Mouse (Mus musculus) urinary bladder, postnatal 10 days (tissue): ENCODE measurements around the gene Pafah1b3.

Experiments used
- DNase-seq: peaks from one replicate; pipeline ENCODE4 v3.0.0; 2022; ENCODE audit warnings: low spot score

The Pafah1b3 gene

DNA sequence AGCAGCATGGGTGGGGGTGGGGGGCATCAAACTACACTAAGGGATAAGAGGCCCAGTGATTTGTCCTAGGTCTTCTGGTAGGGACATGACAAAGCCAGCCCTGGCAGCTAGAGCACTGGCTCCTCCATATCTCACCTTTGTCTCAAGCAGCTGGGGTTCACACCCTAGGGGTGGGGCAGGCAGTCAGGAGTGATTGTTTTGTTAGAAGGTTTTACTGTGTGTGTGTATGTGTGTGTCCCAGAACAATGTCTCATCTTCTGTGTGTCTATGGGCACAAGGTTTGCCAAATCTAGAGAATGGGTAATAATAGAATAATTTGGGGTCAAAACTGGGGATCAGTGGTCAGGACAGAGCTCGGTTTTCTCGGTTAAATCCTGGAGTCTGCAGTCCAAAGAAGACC, 7.7 kb upstream of the Pafah1b3 start:
- no peak for DNase-seq

DNA sequence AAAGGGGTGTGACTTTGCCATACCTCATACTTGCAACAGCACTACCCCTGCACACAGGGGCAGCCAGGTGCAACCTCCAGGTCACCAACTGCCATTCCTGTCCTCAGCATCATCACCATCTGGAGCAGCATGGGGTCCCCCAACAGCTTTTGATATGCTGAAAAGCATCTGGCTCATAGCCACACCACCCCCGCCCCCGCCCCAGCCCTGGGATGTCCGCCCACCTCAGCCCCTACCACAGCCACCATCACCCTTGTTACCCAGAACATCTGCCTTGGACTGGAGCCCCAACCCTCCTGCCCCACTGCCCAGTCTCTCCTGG, 5.9 kb upstream of the Pafah1b3 start:
- DNase-seq = no peak

DNA sequence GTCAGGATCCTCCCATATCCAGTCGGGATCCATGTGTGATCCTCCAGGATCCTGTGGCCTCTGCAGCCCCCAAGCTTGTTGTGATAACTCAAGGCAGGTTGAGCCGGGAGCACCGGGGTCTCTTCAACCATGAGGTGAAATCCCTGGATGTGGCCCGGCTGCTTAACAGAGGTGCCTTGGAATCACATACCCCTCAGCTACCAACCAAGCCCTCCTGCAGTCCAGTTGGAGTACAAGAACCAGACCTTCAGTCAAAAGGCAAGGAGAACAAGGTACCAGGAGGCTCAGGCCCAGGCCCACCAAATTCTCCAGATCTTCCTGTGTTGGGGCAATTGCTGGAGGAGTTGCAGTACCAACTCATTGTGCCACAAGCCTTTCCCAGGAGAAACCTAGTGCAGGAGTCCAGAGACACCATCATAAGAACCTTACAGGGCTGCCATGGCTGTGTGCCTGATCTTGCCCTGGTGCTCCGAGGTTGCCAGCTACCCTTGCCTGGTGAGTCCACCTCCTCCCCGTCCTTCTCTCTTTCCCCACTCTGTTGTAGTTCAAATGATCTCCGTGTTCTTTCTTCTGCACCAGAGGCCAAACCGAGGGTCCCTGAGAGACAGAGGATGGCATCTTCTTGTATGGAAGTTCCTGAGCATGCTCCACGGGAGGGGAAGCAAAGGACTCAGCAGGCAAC, 5.4 kb upstream of the Pafah1b3 start:
- no peak for DNase-seq

DNA sequence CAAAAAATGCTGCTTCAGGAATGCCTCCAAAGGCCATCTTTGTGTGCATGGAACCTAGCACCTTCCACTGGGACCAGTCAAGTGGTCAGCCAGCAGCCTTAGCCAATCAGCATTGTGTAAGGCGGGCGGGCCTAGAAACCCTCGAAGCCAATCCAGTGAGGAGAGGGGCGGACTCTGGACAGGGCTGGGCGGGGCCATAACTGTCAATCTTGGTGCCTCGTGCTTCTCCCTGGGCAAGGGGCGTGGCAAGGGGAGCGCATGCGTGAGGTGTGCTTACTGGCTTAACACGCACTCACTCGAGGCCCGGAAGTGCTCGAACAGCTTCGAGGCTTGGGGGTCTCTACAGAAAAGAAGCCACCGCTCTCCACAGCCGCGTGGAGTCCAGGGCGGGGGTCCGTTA, 3.3 kb upstream of the Pafah1b3 start, which contains the start of gene Prr19:
Prr19 (plus strand) TSS at position 349 of the 400 bp plus-strand sequence.
- no peak for DNase-seq

DNA sequence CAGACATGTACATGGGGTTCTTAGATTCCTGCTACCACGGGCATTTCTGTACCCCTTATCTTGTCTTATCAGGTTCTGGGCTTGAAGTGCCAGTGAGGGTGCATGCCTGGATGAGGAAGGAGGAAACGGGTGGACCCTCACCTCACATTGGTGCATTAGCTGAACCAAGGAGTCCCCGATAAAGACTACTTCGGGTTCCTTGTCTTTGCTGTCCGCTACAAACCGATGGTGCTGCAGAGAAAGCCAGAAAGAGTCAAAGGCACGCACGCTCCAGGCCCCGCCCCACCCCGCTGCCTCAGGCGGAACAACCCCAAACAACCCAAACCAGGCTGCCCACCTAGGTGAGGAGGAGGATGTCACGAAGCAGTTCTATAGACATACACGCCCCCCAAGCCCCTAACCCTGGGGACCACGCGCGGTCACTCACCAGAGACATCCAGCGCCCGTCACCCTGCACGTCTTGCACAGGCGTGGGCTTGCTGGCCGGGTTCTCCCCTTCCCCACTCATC, 787 bp downstream of the Pafah1b3 start:
- DNase-seq = no peak

DNA sequence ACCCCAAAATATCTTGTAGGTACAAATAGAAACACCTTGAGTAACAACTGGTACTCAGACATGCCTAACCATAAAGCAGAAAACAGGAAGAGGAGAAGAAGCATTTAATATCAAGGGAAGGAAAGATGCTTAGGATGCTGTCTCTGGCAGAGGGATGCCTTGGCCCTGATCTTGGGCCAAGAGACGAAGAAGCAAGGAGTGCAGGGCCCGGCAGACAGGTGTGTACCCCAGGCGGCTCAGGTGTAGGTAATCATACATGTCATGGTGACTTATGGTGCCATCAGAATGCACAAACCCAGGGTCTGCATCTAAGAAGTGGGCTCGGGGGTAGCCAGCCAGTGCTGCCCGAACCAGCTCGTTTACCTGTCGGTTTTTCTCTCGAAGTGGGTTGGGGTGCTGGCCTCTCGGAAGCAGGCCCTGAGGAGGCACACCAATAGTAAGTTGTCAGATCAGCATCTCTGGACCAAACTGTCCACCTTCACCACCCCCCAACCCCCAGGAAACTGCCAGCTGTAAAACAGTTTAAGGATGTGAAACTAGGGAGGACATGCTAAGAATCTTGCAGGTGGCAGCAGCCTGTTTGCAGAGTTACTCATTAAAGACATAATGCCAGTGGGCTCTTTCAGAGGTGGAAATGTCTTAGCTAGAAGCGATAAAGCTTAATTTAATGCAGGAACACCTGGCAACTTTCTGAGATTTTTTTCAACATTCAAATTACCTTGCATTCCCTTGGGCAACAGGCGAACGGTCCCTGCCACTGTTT, 2.6 kb downstream of the Pafah1b3 start:
- DNase-seq = no peak

DNA sequence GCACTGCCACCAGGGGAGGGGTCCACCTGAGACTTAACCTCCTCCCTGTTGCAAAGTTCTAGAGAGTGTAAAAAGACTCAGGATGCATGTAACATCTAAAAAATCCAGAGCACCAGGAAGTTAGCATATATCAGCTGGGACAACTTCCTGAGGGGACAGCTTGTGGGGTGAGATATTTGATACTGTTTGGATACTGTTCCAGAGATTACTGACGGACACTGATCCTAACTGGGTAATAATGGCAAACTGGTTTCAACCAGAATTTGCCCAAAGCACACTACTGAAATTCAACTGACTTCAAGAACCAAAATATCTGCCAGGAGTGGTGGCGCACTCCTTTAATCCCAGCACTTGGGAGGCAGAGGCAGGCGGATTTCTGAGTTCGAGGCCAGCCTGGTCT, 3.3 kb downstream of the Pafah1b3 start:
- DNase-seq = no peak

DNA sequence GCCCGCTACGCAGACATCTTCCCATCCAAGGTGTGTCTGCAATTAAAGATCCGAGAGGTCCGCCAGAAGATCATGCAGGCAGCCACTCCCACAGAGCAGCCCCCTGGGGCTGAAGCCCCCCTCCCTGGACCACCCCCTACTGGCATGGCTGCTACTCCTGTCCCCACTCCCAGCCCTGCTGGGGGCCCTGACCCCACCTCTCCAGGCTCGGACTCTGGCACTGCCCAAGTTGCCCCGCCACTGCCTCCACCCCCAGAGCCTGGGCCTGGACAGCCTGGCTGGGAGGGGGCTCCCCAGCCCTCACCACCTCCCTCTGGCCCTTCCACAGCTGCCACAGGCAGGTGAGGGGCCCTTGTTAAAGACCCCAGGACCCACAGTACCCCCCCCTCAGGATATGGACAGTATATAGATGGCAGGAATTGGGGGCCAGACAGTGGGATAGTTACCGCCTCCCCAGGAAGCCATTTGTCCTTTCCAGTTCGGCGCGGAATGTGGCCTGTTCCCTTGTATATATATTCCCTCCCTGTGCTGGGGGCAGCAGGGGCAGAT, 4.5 kb downstream of the Pafah1b3 start:
- DNase-seq = no peak

DNA sequence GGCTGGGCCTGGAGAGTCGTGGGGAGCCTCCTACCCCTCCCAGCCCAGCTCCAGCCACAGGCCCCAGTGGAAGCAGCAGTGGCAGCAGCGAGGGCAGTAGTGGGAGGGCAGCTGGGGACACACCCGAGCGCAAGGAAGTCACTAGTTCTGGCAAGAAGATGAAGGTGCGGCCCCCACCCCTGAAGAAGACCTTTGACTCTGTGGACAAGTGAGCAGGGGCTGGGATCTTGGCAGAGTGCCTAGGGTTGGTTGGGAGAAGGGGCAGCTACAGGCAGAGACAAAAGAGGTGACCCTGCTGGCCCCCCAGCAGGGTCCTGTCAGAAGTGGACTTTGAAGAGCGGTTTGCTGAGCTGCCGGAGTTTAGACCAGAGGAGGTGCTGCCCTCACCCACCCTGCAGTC, 5.7 kb downstream of the Pafah1b3 start:
- no peak for DNase-seq

DNA sequence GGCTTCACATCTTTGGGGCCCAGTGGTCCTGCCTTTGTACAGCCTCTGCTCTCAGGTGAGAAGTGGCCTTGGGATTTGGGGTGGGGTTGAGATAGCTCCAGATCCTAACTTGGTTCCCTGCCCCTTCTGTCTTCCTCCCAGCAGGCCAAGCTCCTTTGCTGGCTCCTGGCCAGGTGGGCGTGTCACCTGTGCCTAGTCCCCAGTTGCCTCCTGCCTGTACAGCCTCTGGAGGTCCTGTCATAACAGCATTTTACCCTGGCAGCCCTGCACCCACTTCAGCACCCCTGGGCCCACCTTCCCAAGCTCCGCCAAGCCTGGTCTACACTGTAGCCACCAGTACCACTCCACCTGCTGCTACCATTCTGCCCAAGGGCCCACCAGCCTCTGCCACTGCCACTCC, 6.9 kb downstream of the Pafah1b3 start:
- DNase-seq = no peak

DNA sequence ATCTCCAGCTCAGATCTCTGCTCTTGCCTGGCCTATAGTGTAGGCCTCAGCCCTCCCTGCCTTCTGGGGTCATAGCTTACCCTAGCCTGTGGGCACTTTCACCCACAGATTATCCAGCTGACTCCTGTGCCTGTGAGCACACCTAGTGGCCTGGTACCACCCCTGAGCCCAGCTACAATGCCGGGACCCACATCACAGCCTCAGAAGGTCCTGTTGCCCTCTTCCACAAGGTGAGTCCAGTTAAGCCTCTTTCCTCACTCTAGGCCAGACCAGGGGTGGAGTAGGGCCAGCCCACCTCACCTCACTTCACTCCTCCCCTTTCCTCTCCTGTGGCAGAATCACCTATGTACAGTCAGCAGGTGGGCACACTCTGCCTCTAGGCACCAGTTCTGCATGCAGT, 7.3 kb downstream of the Pafah1b3 start:
- no peak for DNase-seq

DNA sequence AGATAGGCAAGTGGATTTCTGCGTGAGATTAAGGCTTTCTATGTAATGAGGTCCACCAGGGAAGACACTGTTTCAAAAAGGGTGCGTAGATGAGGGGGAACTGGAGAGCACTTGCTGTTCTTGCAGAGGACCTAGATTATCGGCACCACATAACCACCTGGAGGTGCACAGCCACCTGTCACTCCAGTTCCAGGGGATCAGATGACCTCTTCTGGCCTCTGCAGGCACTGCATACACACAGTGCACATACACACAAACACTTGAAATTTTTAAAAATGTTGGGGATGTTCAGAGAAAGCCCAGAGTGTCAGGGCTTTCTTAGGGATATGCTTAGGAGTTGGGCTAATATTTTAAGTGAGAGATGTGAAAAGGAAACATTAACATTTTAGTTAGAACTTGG, 7.9 kb downstream of the Pafah1b3 start:
- no peak for DNase-seq

DNA sequence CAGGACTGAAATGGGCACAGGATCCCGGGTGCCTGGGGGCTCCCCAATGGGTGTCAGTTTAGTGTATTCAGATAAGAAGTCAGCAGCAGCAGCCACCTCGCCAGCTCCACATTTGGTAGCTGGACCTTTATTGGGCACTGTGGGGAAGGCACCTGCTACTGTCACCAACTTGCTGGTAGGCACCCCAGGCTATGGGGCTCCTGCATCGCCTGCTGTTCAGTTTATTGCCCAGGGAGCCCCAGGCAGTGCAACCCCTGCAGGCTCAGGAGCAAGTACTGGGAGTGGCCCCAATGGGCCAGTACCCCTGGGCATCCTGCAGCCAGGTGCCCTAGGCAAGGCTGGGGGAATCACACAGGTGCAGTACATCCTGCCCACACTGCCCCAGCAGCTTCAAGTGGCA, 9.1 kb downstream of the Pafah1b3 start:
- DNase-seq = no peak

DNA sequence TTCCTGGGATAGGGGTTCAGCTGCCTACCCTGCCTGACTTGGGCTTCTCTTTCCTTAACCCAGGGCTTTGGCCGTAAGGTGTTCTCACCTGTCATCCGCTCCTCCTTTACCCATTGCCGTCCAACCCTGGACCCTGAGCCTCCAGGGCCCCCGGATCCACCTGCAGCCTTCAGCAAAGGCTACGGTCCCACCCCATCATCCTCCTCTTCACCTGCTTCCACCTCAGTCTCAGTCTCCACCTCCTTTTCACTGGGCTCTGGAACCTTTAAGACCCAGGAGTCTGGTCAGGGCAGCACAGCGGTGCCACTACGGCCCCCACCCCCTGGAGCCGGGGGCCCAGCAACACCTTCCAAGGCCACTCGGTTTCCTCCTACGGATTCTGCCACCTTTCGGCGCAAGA, 9.8 kb downstream of the Pafah1b3 start:
- no peak for DNase-seq

DNA sequence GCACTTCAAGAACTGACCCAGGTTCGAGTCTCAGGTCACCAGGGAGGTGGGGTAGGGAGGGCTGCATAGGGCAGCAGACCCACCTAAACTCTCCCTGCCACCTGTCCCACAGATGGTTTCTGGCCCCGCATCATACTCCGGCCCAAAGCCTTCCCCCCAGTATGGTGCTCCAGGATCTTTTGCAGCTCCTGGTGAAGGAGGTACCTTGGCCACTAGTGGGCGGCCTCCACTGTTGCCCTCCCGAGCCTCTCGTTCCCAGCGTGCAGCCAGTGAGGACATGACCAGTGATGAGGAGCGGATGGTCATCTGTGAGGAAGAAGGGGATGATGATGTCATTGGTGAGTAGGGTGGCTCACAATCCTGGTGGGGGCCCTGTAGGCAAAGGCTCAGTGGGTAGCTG, 10.8 kb downstream of the Pafah1b3 start:
- DNase-seq = no peak

DNA sequence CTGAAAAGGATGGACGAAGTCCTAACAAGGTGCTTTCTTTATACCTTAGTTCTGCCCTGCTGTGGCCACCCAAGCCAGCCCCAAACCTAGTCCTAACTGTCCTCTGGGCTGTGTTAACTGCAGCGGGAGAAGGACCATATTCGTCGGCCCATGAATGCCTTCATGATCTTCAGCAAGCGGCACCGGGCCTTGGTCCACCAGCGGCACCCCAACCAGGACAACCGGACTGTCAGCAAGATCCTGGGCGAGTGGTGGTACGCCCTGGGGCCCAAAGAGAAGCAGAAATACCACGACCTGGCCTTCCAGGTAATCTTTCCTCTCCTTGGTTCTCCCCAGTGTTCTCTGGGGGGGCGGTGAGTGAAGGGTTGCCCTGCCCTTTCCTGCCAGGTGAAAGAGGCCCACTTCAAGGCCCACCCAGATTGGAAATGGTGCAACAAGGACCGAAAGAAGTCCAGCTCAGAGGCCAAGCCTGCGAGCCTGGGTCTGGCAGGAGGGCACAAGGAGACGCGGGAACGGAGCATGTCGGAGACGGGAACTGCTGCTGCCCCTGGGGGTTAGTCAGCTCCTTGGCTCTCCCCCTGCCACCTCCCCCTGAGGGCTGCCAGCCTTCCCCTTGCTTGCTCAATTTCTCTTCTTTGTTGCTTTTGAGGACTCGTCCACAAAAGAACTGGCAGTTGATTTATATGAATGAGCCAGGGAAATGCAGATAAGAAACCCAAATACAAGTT, 12.1 kb downstream of the Pafah1b3 start:
- DNase-seq = no peak

DNA sequence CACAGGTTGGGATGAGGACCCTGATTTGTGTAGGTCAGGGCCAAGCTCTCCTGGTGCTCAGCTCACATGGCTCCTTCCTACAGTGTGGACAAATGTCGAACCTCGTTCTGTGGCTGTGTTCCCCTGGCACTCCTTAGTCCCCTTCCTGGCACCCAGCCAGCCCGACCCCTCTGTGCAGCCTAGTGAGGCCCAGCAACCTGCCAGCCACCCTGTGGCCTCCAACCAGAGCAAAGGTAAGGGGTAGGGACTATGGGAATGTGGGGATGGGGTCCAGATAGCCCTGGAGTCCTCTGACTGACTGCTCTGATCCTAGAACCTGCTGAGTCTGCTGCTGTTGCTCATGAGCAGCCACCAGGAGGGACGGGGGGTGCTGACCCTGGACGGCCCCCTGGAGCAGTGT, 13.0 kb downstream of the Pafah1b3 start:
- no peak for DNase-seq

DNA sequence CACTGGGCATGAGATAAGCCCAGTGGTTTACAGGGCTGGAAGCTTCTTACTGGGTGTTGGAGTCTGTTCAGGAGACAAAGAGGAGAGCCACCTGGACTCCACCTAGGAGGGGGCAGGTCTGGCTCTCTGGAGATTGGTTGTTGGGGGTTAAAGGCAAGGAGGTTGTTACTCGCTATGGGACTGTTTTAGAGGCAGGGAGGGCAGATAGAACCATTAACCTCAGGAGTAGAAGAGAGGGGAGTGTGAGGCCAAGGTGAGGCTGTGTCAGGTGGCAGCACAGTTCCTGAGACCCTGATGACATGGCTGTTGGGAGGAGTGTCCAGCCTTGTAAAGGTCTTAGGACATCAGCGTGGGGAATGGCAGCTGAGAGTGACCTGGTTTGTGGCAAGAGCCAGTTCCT, 13.6 kb downstream of the Pafah1b3 start:
- no peak for DNase-seq

DNA sequence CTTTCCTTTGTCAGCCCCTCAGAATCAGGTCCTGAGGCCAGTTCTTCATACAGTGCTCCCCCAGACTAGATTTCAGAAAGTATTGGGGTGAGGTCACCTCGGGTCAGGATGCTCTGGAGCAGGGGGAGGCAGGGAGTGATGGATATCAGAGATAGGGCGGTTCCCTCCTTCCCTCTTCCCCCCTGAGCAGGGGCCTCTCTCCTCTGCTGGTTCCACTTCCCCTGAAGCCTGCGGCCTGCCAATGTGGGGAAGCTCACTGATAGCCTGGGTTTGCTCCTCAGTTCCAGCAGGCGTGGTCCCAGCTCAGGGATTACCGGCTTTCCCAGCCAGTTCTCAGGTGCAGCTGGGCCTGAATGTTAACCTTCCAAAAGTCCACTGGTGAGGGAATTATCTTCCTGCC, 14.1 kb downstream of the Pafah1b3 start:
- DNase-seq = no peak

DNA sequence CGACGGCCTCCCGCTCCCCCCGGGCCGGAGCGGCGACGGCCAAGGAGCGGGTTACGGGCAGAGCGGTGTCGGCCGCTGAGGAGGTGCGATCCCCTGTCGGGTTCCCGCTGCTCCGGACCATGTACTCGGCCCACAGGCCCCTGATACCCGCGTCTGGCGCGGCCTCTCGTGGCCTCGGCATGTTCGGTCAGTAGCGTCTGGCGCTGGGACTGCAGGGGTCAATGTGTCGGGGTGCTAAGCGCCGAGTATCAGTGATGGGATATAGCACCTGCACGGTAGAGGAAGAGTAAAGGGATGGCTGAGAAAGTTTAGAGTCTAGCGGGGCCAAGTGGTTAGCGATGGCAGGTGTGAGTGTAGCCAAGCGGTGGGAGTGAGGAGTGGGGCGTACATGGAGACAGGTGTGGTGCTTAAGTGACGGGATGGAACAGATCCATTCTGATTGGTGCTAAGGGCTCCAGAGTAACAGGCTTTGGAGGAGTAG, 15.0 kb downstream of the Pafah1b3 start:
- no peak for DNase-seq

DNA sequence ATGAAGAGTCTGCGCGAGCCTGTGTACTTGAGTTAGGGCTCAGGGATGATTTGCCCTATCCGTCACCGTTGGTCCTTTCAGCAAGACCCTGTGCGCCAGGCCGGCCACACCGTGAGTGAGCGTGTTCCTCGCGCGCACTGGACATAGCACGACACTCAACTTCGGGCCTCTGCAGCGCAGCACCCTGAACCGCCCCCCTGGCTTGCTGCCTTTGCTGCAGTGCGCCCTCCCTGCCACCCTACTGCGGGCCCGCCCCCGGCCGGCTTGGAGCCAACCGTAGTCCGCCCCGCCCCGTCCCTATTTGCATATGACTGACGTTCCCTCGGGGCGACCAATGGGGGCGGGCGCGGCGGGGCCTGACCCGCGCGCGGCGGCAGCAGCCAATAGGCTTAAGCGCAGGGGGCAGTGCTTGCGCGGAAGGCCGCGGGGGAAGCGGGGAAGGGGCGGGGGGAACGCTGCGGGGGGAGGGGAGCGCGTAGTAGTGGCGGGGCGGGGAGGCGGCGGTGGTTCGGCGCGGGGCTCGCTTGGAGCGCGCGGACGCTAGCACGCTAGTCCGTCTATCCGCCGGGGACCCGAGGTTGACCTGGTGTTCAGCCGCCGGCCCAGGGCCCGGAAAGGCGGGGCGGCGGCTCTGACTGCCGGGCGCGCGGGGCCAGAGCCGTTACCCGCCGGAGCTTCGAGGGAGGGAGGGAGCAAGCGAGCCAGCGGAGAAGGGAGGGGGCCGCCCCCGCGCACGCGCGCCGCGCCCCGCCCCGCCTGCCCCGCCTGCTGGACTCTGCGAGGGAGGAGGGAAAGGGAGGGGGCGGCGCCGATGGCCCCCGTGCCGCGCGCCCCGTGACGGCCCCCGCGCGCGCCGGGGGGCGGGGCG, 15.8 kb downstream of the Pafah1b3 start:
- peak; percentile 96 for DNase-seq
